Mouse (Mus musculus) megakaryocyte, embryonic 14.5 days (primary cell): ENCODE data around the gene Retreg1.

Experiments
- FLI1 ChIP-seq: IDR thresholded peaks from 2 replicates; pipeline ENCODE4 v1.6.1; 2012; ENCODE audit warnings: low read length, inconsistent platforms, mixed read lengths
- GATA1 ChIP-seq: IDR thresholded peaks from 3 replicates; pipeline ENCODE4 v1.6.1; 2012; ENCODE audit warnings: mixed read lengths, low read length, inconsistent platforms, borderline replicate concordance

GRCm38 (mm10) chr15:25809669-25810068 lies 33.3 kb upstream of the Retreg1 start:
- TF ChIP-seq GATA1 (no peak), FLI1 (no peak)
